Mouse (Mus musculus) CH12.LX (cell line): Measurements from ENCODE around the gene Phip. TPM values are rescaled to one million over a fixed set of nuclear protein-coding genes. Genes with fewer than 3 reads are reported as not detected.
A peak's percentile ranks its signal among the peaks of the same experiment; 100 is the strongest.

ENCODE experiments used
- DNase-seq: peaks from one replicate; pipeline ENCODE4 v3.0.0-alpha.2; 2013; ENCODE audit errors: extremely low read depth
- H3K27ac ChIP-seq: 2 replicates; pipeline ENCODE4 v1.5.1; 2012; ENCODE audit warnings: low read depth, mild to moderate bottlenecking, control low read depth, moderate library complexity; ENCODE audit not compliant: insufficient read depth
- H3K27me3 ChIP-seq: replicated peaks from 2 replicates; pipeline ENCODE3; 2012; ENCODE audit warnings: inconsistent platforms
- H3K36me3 ChIP-seq, 2 experiments: replicated peaks in 1 of 2; 2 replicates each; pipeline versions ENCODE3 to v1.6.1; 2012; ENCODE audit warnings: inconsistent platforms in 1 of 2, low read length in 1 of 2, mild to moderate bottlenecking in 1 of 2, mixed read lengths in 1 of 2, moderate library complexity in 1 of 2; ENCODE audit not compliant: control insufficient read depth in 1 of 2, insufficient read depth in 1 of 2
- H3K4me1 ChIP-seq, 2 experiments: 2 replicates each; pipeline ENCODE4 v1.6.1; 2012; ENCODE audit warnings: inconsistent platforms in 1 of 2, moderate library complexity in 1 of 2; ENCODE audit not compliant: insufficient read depth in 2 of 2, control insufficient read depth in 1 of 2
- H3K4me2 ChIP-seq: 2 replicates; pipeline ENCODE4 v1.6.1; 2012; ENCODE audit warnings: low read depth, mild to moderate bottlenecking, control low read depth; ENCODE audit not compliant: poor library complexity, insufficient read depth, severe bottlenecking
- H3K4me3 ChIP-seq, 3 experiments: fragments of 150-350 bp in 1 of 3; sonication (generic) in 1 of 3; replicated peaks in 1 of 3; 2 replicates each; pipeline versions ENCODE3 to v1.5.1; 2011 to 2012; ENCODE audit warnings: low read depth in 2 of 3, low read length in 2 of 3, mild to moderate bottlenecking in 2 of 3, moderate library complexity in 2 of 3, control low read depth in 1 of 3, improper control_type of control experiment in 1 of 3, inconsistent platforms in 1 of 3, mixed read lengths in 1 of 3; ENCODE audit not compliant: poor library complexity in 1 of 3
- H3K79me2 ChIP-seq: replicated peaks from 2 replicates; pipeline ENCODE4 v1.6.1; 2012; ENCODE audit warnings: mild to moderate bottlenecking, moderate library complexity; ENCODE audit not compliant: control insufficient read depth, poor library complexity, insufficient read depth, severe bottlenecking; ENCODE audit errors: extremely low read depth
- H3K9ac ChIP-seq: 2 replicates; pipeline ENCODE4 v1.6.1; 2012; ENCODE audit warnings: low read depth, mild to moderate bottlenecking, control low read depth, moderate library complexity; ENCODE audit not compliant: insufficient read depth
- H3K9me3 ChIP-seq: replicated peaks from 2 replicates; pipeline ENCODE3; 2012; ENCODE audit warnings: low read length, inconsistent platforms, mixed read lengths
- BHLHE40 ChIP-seq: IDR thresholded peaks from 2 replicates; pipeline ENCODE4 v1.6.1; 2011; ENCODE audit warnings: mild to moderate bottlenecking, low read depth, low read length, improper control_type of control experiment
- CHD1 ChIP-seq: IDR thresholded peaks from 2 replicates; pipeline ENCODE4 v1.6.1; 2012; ENCODE audit warnings: low read depth, low read length, improper control_type of control experiment, inconsistent platforms
- CTCF ChIP-seq, 2 experiments: IDR thresholded peaks in 1 of 2; conservative IDR thresholded peaks in 1 of 2; 2 replicates each; pipeline ENCODE4 v1.5.1; 2011 to 2012; ENCODE audit warnings: low read depth in 2 of 2, low read length in 2 of 2, improper control_type of control experiment in 1 of 2, inconsistent platforms in 1 of 2, mild to moderate bottlenecking in 1 of 2, moderate library complexity in 1 of 2
- E2F4 ChIP-seq: IDR thresholded peaks from 2 replicates; pipeline ENCODE4 v1.6.1; 2011; ENCODE audit warnings: low read depth, low read length, improper control_type of control experiment; ENCODE audit not compliant: insufficient replicate concordance
- EP300 ChIP-seq: IDR thresholded peaks from 2 replicates; pipeline ENCODE4 v1.6.1; 2011; ENCODE audit warnings: low read length, improper control_type of control experiment
- JUN ChIP-seq: IDR thresholded peaks from 2 replicates; pipeline ENCODE4 v1.6.1; 2011; ENCODE audit warnings: low read depth, mild to moderate bottlenecking, low read length, improper control_type of control experiment, moderate library complexity; ENCODE audit not compliant: insufficient read depth
- JUND ChIP-seq: conservative IDR thresholded peaks from 2 replicates; pipeline ENCODE4 v1.6.1; 2011; ENCODE audit warnings: low read depth, low read length, improper control_type of control experiment
- MAFK ChIP-seq: IDR thresholded peaks from 2 replicates; pipeline ENCODE4 v1.6.1; 2011; ENCODE audit warnings: low read length, improper control_type of control experiment; ENCODE audit not compliant: insufficient replicate concordance
- MAX ChIP-seq: IDR thresholded peaks from 2 replicates; pipeline ENCODE4 v1.6.1; 2011; ENCODE audit warnings: low read length, improper control_type of control experiment
- MAZ ChIP-seq: IDR thresholded peaks from 2 replicates; pipeline ENCODE4 v1.6.1; 2012; ENCODE audit warnings: low read depth, mild to moderate bottlenecking, inconsistent platforms, low read length, improper control_type of control experiment, moderate library complexity
- MYC ChIP-seq: IDR thresholded peaks from 2 replicates; pipeline ENCODE4 v1.6.1; 2011; ENCODE audit warnings: low read depth, mild to moderate bottlenecking, improper control_type of control experiment, low read length
- POLR2AphosphoS2 ChIP-seq: IDR thresholded peaks from 2 replicates; pipeline ENCODE4 v1.6.1; 2011; ENCODE audit warnings: low read depth, low read length, improper control_type of control experiment
- RAD21 ChIP-seq: IDR thresholded peaks from 2 replicates; pipeline ENCODE4 v1.6.1; 2011; ENCODE audit warnings: low read depth, mild to moderate bottlenecking, low read length, improper control_type of control experiment, moderate library complexity
- SIN3A ChIP-seq: IDR thresholded peaks from 2 replicates; pipeline ENCODE4 v1.6.1; 2012; ENCODE audit warnings: low read length, improper control_type of control experiment, inconsistent platforms
- SMC3 ChIP-seq: IDR thresholded peaks from 2 replicates; pipeline ENCODE4 v1.6.1; 2011; ENCODE audit warnings: low read depth, low read length, improper control_type of control experiment
- TBP ChIP-seq: conservative IDR thresholded peaks from 2 replicates; pipeline ENCODE4 v1.6.1; 2011; ENCODE audit warnings: low read depth, low read length, improper control_type of control experiment
- TCF12 ChIP-seq: IDR thresholded peaks from 2 replicates; pipeline ENCODE4 v1.6.1; 2014; ENCODE audit warnings: low read depth, mild to moderate bottlenecking, inconsistent platforms, low read length, improper control_type of control experiment
- USF2 ChIP-seq: conservative IDR thresholded peaks from 2 replicates; pipeline ENCODE4 v1.6.1; 2011; ENCODE audit warnings: low read depth, low read length, improper control_type of control experiment
- ZNF384 ChIP-seq: IDR thresholded peaks from 2 replicates; pipeline ENCODE4 v1.6.1; 2012; ENCODE audit warnings: low read depth, low read length, improper control_type of control experiment, inconsistent platforms
- dilution Hi-C: fragments of 300-500 bp; cut with MboI; formaldehyde crosslinking; loops from 2 replicates; pipeline ENCODE4 v1.14.3; 2020; ENCODE audit warnings: low sequenced_read_pairs; ENCODE audit not compliant: extremely low pct_unique_long_range_greater_than_20kb, extremely low pct_ligation_motif_present
- in situ Hi-C: fragments of 300-500 bp; cut with MboI; formaldehyde crosslinking; loops from 3 replicates; pipeline ENCODE4 v1.14.3; 2019; ENCODE audit warnings: low sequenced_read_pairs, low pct_ligation_motif_present, low pct_unique_long_range_greater_than_20kb, mixed read lengths
- polyA plus RNA-seq: library from polyadenylated mRNA; unstranded; fragments of >175 nt; gene quantifications from 2 replicates; pipeline ENCODE4 v1.2.1, GENCODE M21; 2012; ENCODE audit warnings: low read depth; ENCODE audit not compliant: insufficient read length
- total RNA-seq, 2 experiments: library from RNA; depleted of rRNA; stranded (reverse); fragments of 300-350 nt in 1 of 2; fragments of >200 nt in 1 of 2; gene quantifications; 2 replicates each; pipeline ENCODE4 v1.2.3; 2012 to 2014

The Phip gene
- total and polyA plus RNA-seq, 3 experiments, result 24.1 to 29.8 (median 28.8) TPM

- TF ChIP-seq BHLHE40 (no peak), TCF12 (no peak), JUND (no peak), USF2 (no peak), TBP (no peak), MYC (no peak), EP300 (no peak), CTCF (conservative IDR thresholded peaks at IDR 0.05 in 1 of 2, IDR thresholded peaks at IDR 0.05 in 1 of 2; ENCODE audit: low read depth in 2 of 2, low read length in 2 of 2) (no peak), ZNF384 (no peak), RAD21 (no peak), CHD1 (no peak), SMC3 (no peak), SIN3A (no peak), MAFK (no peak), POLR2AphosphoS2 (no peak)
- TF ChIP-seq, all 38 proteins: peak for 0
- in situ Hi-C loops, result no loop called here
- H3K79me2 ChIP-seq, result no peaks in the 10 kb centered on the region
- dilution Hi-C loops, result no loop called here
- H3K9ac ChIP-seq, result no peak overlapping the region
- no peaks in the 10 kb centered on the region for H3K27me3 ChIP-seq
- no peaks in the 10 kb centered on the region for H3K36me3 ChIP-seq
- H3K4me1 ChIP-seq, result no peaks in the 10 kb centered on the region
- H3K9me3 ChIP-seq, result no peaks in the 10 kb centered on the region
- H3K4me2 ChIP-seq, result no peak overlapping the region
- H3K4me3 ChIP-seq, result no peak overlapping the region
- DNase-seq, result no peak
- H3K27ac ChIP-seq, result no peak overlapping the region
Observed at GRCm38 (mm10) chr9:82997765-82998500, 22.6 kb upstream of the Phip start.

GRCm38 (mm10) chr9:82976936-82977335 lies 1.6 kb upstream of the Phip start:
- peaks cover 0 to 7% of the 10 kb centered on the region in 2 experiments; a peak in 1 of 4 replicates for H3K4me1 ChIP-seq
- H3K79me2 ChIP-seq, result peaks cover 22% of the 10 kb centered on the region
- no peak overlapping the region for H3K27ac ChIP-seq
- peak overlapping the region; percentile 59 for H3K4me2 ChIP-seq
- H3K36me3 ChIP-seq, result no peaks in the 10 kb centered on the region
- no peaks in the 10 kb centered on the region for H3K9me3 ChIP-seq
- peak overlapping the region; percentile 84; the same call in 1 of the 2 replicates for H3K9ac ChIP-seq
- H3K27me3 ChIP-seq, result no peaks in the 10 kb centered on the region
- dilution Hi-C loops, result no loop called here
- no peak for DNase-seq
- no peak overlapping the region for H3K4me3 ChIP-seq
- in situ Hi-C loops, result loop anchor here (10.0 kb wide), 1 partner anchor 138 kb away; no protein-coding TSS in a partner anchor
- TF ChIP-seq RAD21, result no peak
- no peak for TF ChIP-seq JUN
- no peak for TF ChIP-seq MAX
- no peak for TF ChIP-seq E2F4
- no peak for TF ChIP-seq MAZ
- TF ChIP-seq BHLHE40, result no peak
- no peak for TF ChIP-seq USF2
